Mouse (Mus musculus): ENCODE results near the gene Gm20828. TPM values are rescaled to one million over a fixed set of nuclear protein-coding genes. Genes with fewer than 3 reads are reported as not detected.
"Not testable (repeated sequence)": the region's sequence is repeated elsewhere in the genome, so short reads cannot be mapped to it uniquely, and the experiment has no call there.

Gm20828 gene
- polyA plus RNA-seq (2015; fragmentation: Nextera tagmentation; extraction: Ambion mirVana) = not detected in 2 replicates

GRCm38 (mm10) chrY:11199274-11199673 is at the start of gene Gm20828:
Gene Gm20828, minus strand, starts transcription at chrY:11199374.
- not testable (repeated sequence) for H3K27me3 ChIP-seq; H3K4me2 ChIP-seq (replicated peaks); H3K27ac ChIP-seq; H3K36me3 ChIP-seq; ATAC-seq (ENCODE audit: low FRiP score, low read depth); H3K4me1 ChIP-seq; H3K9ac ChIP-seq; H3K4me3 ChIP-seq; H3K9me3 ChIP-seq
- no CpG with 5 or more reads among the region's 3 CpGs for WGBS
